Mouse (Mus musculus): Measurements from ENCODE around the gene Pnkd. TPM values are rescaled to one million over a fixed set of nuclear protein-coding genes. Genes with fewer than 3 reads are reported as not detected.

The Pnkd gene
- total RNA-seq, 2 experiments from 2014 or later: 125 to 130 TPM

Small RNA genes within 50 kb of the gene (microRNA-seq; reads per million reads assigned to microRNA genes)
- 2,745 to 4,137 reads per million in 2 experiments for gene Mir26b

Other genes with a start within 250 kb of the Pnkd start
- 10 to 100 TPM; 35.2 to 35.3 TPM for gene Tns1, start 160.5 kb upstream of the Pnkd start, total RNA-seq (2021)
- gene Rufy4, start 159.4 kb upstream of the Pnkd start, total RNA-seq (2021): under 1 TPM in 1 of 2 experiments, not detected in 1; 0.21 TPM
- gene Cxcr2, start 130.9 kb upstream of the Pnkd start, total RNA-seq (2021): under 1 TPM; 0.13 to 0.25 TPM
- not detected for gene Cxcr1, start 90.3 kb upstream of the Pnkd start, total RNA-seq (2021)
- 100 to 1,000 TPM; 324 to 330 TPM for gene Arpc2, start 48.8 kb upstream of the Pnkd start, total RNA-seq (2021)
- not detected for gene Gpbar1, start 6.4 kb upstream of the Pnkd start, total RNA-seq (2021)
- 100 to 1,000 TPM; 141 to 158 TPM for gene Aamp, start 192 bp upstream of the Pnkd start, total RNA-seq (2021)
- 10 to 100 TPM; 10.5 to 11.6 TPM for gene Tmbim1, start 20.7 kb downstream of the Pnkd start, total RNA-seq (2021)
- gene Catip, start 77.2 kb downstream of the Pnkd start, total RNA-seq (2021): 1 to 10 TPM; 1.2 to 1.7 TPM
- gene Slc11a1, start 90.3 kb downstream of the Pnkd start, total RNA-seq (2021): 1 to 10 TPM; 2.0 to 3.0 TPM
- 10 to 100 TPM; 23.8 to 27.2 TPM for gene Ctdsp1, start 106.6 kb downstream of the Pnkd start, total RNA-seq (2021)
- gene Vil1, start 124.4 kb downstream of the Pnkd start, total RNA-seq (2021): 1 to 10 TPM in 1 of 2 experiments, under 1 TPM in 1; 0.31 to 1.2 TPM
- gene Cnot9, start 221.1 kb downstream of the Pnkd start, total RNA-seq (2021): 10 to 100 TPM; 37.2 to 38.1 TPM